Mouse (Mus musculus): ENCODE data around the gene Slc35e1. TPM values are rescaled to one million over a fixed set of nuclear protein-coding genes. Genes with fewer than 3 reads are reported as not detected.

The Slc35e1 gene
- polyA plus RNA-seq, 1 experiment from 2014 or later = 7.9 TPM

GRCm38 (mm10) chr8:72492622-72493081 lies 238 bp upstream of the Slc35e1 start:
- H3K27me3 ChIP-seq (replicated peaks; ENCODE audit: control insufficient read depth, insufficient read depth, low read length) = no peaks in the 10 kb centered on the region
- no peaks in the 10 kb centered on the region for H3K9me3 ChIP-seq (ENCODE audit: control insufficient read depth, low read length)
- WGBS = under 1% methylated on average over 49 of the region's 56 CpGs
- H3K9ac ChIP-seq (ENCODE audit: low read depth, low read length) = peak overlapping the region; percentile 93
- ATAC-seq = peak; percentile 96
- peaks cover 30% of the 10 kb centered on the region for H3K4me1 ChIP-seq (ENCODE audit: control insufficient read depth, insufficient read depth, low read length)
- H3K36me3 ChIP-seq (ENCODE audit: control insufficient read depth, insufficient read depth, low read length) = peaks cover 17% of the 10 kb centered on the region
- H3K4me2 ChIP-seq (ENCODE audit: low read depth, low read length) = peak overlapping the region; percentile 85
- peak overlapping the region; percentile 90 for H3K27ac ChIP-seq (ENCODE audit: low read length)
- peak overlapping the region; percentile 97 for H3K4me3 ChIP-seq (ENCODE audit: low read length)

GRCm38 (mm10) chr8:72491017-72491416 lies 1.4 kb downstream of the Slc35e1 start:
- H3K9me3 ChIP-seq (ENCODE audit: control insufficient read depth, low read length) = no peaks in the 10 kb centered on the region
- no peak for ATAC-seq
- 70% methylated on average over 2 of the region's 2 CpGs for WGBS
- H3K4me2 ChIP-seq (ENCODE audit: low read depth, low read length) = peak overlapping the region; percentile 69
- H3K4me3 ChIP-seq (ENCODE audit: low read length) = peak overlapping the region; percentile 97
- no peaks in the 10 kb centered on the region for H3K27me3 ChIP-seq (replicated peaks; ENCODE audit: control insufficient read depth, insufficient read depth, low read length)
- H3K27ac ChIP-seq (ENCODE audit: low read length) = no peak overlapping the region
- peaks cover 16% of the 10 kb centered on the region for H3K36me3 ChIP-seq (ENCODE audit: control insufficient read depth, insufficient read depth, low read length)
- H3K4me1 ChIP-seq (ENCODE audit: control insufficient read depth, insufficient read depth, low read length) = peaks cover 30% of the 10 kb centered on the region
- no peak overlapping the region for H3K9ac ChIP-seq (ENCODE audit: low read depth, low read length)

GRCm38 (mm10) chr8:72487014-72487413 lies 5.4 kb downstream of the Slc35e1 start:
- ATAC-seq = no peak
- no peak overlapping the region for H3K4me3 ChIP-seq (ENCODE audit: low read length)
- H3K27me3 ChIP-seq (replicated peaks; ENCODE audit: control insufficient read depth, insufficient read depth, low read length) = no peaks in the 10 kb centered on the region
- no peak overlapping the region for H3K9ac ChIP-seq (ENCODE audit: low read depth, low read length)
- peaks cover 20% of the 10 kb centered on the region for H3K36me3 ChIP-seq (ENCODE audit: control insufficient read depth, insufficient read depth, low read length)
- no peak overlapping the region for H3K27ac ChIP-seq (ENCODE audit: low read length)
- no peak overlapping the region for H3K4me2 ChIP-seq (ENCODE audit: low read depth, low read length)
- no peaks in the 10 kb centered on the region for H3K9me3 ChIP-seq (ENCODE audit: control insufficient read depth, low read length)
- H3K4me1 ChIP-seq (ENCODE audit: control insufficient read depth, insufficient read depth, low read length) = peaks cover 20% of the 10 kb centered on the region

- peaks cover 12% of the 10 kb centered on the region for H3K4me1 ChIP-seq (ENCODE audit: control insufficient read depth, insufficient read depth, low read length)
- no peaks in the 10 kb centered on the region for H3K9me3 ChIP-seq (ENCODE audit: control insufficient read depth, low read length)
- no peak overlapping the region for H3K27ac ChIP-seq (ENCODE audit: low read length)
- ATAC-seq = no peak
- no peak overlapping the region for H3K9ac ChIP-seq (ENCODE audit: low read depth, low read length)
- H3K27me3 ChIP-seq (replicated peaks; ENCODE audit: control insufficient read depth, insufficient read depth, low read length) = no peaks in the 10 kb centered on the region
- no peak overlapping the region for H3K4me2 ChIP-seq (ENCODE audit: low read depth, low read length)
- peaks cover 20% of the 10 kb centered on the region for H3K36me3 ChIP-seq (ENCODE audit: control insufficient read depth, insufficient read depth, low read length)
- WGBS = 82% methylated on average over 6 of the region's 6 CpGs
- H3K4me3 ChIP-seq (ENCODE audit: low read length) = no peak overlapping the region
Measured at GRCm38 (mm10) chr8:72485456-72486199, 6.8 kb downstream of the Slc35e1 start.

GRCm38 (mm10) chr8:72474826-72475546 lies 17.4 kb downstream of the Slc35e1 start, which contains the start of gene Cherp:
Gene Cherp, minus strand, starts transcription at chr8:72475226.
- H3K36me3 ChIP-seq (ENCODE audit: control insufficient read depth, insufficient read depth, low read length) = peaks cover 8% of the 10 kb centered on the region
- WGBS = under 1% methylated on average over 80 of the region's 80 CpGs

GRCm38 (mm10) chr8:72470684-72471083 lies 21.7 kb downstream of the Slc35e1 start:
- H3K27ac ChIP-seq (ENCODE audit: low read length) = no peak overlapping the region
- no peaks in the 10 kb centered on the region for H3K9me3 ChIP-seq (ENCODE audit: control insufficient read depth, low read length)
- H3K36me3 ChIP-seq (ENCODE audit: control insufficient read depth, insufficient read depth, low read length) = peaks cover 44% of the 10 kb centered on the region
- peaks cover 7% of the 10 kb centered on the region for H3K4me1 ChIP-seq (ENCODE audit: control insufficient read depth, insufficient read depth, low read length)
- ATAC-seq = no peak
- 95% methylated on average over 7 of the region's 7 CpGs for WGBS
- no peak overlapping the region for H3K4me2 ChIP-seq (ENCODE audit: low read depth, low read length)
- no peak overlapping the region for H3K9ac ChIP-seq (ENCODE audit: low read depth, low read length)
- no peaks in the 10 kb centered on the region for H3K27me3 ChIP-seq (replicated peaks; ENCODE audit: control insufficient read depth, insufficient read depth, low read length)
- no peak overlapping the region for H3K4me3 ChIP-seq (ENCODE audit: low read length)

More at GRCm38 (mm10) chr8:72474826-72475546, 17.4 kb downstream of the Slc35e1 start, which contains the start of gene Cherp:
- Histone ChIP-seq H3K27me3 (replicated peaks; ENCODE audit: control insufficient read depth, insufficient read depth, low read length) (no peaks in the 10 kb centered on the region), H3K4me1 (ENCODE audit: control insufficient read depth, insufficient read depth, low read length) (peaks cover 12% of the 10 kb centered on the region), H3K4me3 (ENCODE audit: low read length) (peak within 1 kb of the TSS; percentile 98), H3K4me2 (ENCODE audit: low read depth, low read length) (peak within 1 kb of the TSS; percentile 97), H3K27ac (ENCODE audit: low read length) (peak within 1 kb of the TSS; percentile 92), H3K9ac (ENCODE audit: low read depth, low read length) (peak within 1 kb of the TSS; percentile 88), H3K9me3 (ENCODE audit: control insufficient read depth, low read length) (no peaks in the 10 kb centered on the region)
- ATAC-seq = peak; percentile 97

- peaks cover 50% of the 10 kb centered on the region for H3K36me3 ChIP-seq (ENCODE audit: control insufficient read depth, insufficient read depth, low read length)
- whole genome bisulfite sequencing = 92% methylated on average over 8 of the region's 8 CpGs
- no peak overlapping the region for H3K4me2 ChIP-seq (ENCODE audit: low read depth, low read length)
- no peak for ATAC-seq
- no peaks in the 10 kb centered on the region for H3K9me3 ChIP-seq (ENCODE audit: control insufficient read depth, low read length)
- peaks cover 7% of the 10 kb centered on the region for H3K4me1 ChIP-seq (ENCODE audit: control insufficient read depth, insufficient read depth, low read length)
- H3K27me3 ChIP-seq (replicated peaks; ENCODE audit: control insufficient read depth, insufficient read depth, low read length) = no peaks in the 10 kb centered on the region
- H3K27ac ChIP-seq (ENCODE audit: low read length) = no peak overlapping the region
- no peak overlapping the region for H3K9ac ChIP-seq (ENCODE audit: low read depth, low read length)
- H3K4me3 ChIP-seq (ENCODE audit: low read length) = no peak overlapping the region
Measured at GRCm38 (mm10) chr8:72469984-72470383, 22.4 kb downstream of the Slc35e1 start.

- Histone ChIP-seq H3K4me1 (ENCODE audit: control insufficient read depth, insufficient read depth, low read length) (peaks cover 7% of the 10 kb centered on the region), H3K4me3 (ENCODE audit: low read length) (no peak overlapping the region), H3K9me3 (ENCODE audit: control insufficient read depth, low read length) (no peaks in the 10 kb centered on the region), H3K4me2 (ENCODE audit: low read depth, low read length) (no peak overlapping the region), H3K9ac (ENCODE audit: low read depth, low read length) (no peak overlapping the region), H3K27me3 (replicated peaks; ENCODE audit: control insufficient read depth, insufficient read depth, low read length) (no peaks in the 10 kb centered on the region), H3K27ac (ENCODE audit: low read length) (no peak overlapping the region), H3K36me3 (ENCODE audit: control insufficient read depth, insufficient read depth, low read length) (peaks cover 55% of the 10 kb centered on the region)
- WGBS = 86% methylated on average over 2 of the region's 2 CpGs
- ATAC-seq = no peak
Measured at GRCm38 (mm10) chr8:72469243-72469642, 23.2 kb downstream of the Slc35e1 start.

- no peak overlapping the region for H3K9ac ChIP-seq (ENCODE audit: low read depth, low read length)
- WGBS = 91% methylated on average over 10 of the region's 10 CpGs
- no peaks in the 10 kb centered on the region for H3K27me3 ChIP-seq (replicated peaks; ENCODE audit: control insufficient read depth, insufficient read depth, low read length)
- no peak for ATAC-seq
- no peaks in the 10 kb centered on the region for H3K4me1 ChIP-seq (ENCODE audit: control insufficient read depth, insufficient read depth, low read length)
- H3K27ac ChIP-seq (ENCODE audit: low read length) = no peak overlapping the region
- peaks cover 78% of the 10 kb centered on the region for H3K36me3 ChIP-seq (ENCODE audit: control insufficient read depth, insufficient read depth, low read length)
- no peak overlapping the region for H3K4me2 ChIP-seq (ENCODE audit: low read depth, low read length)
- H3K9me3 ChIP-seq (ENCODE audit: control insufficient read depth, low read length) = no peaks in the 10 kb centered on the region
- no peak overlapping the region for H3K4me3 ChIP-seq (ENCODE audit: low read length)
Measured at GRCm38 (mm10) chr8:72464211-72464610, 28.2 kb downstream of the Slc35e1 start.

Data from intestine, embryonic 16.5 days (tissue).